Mouse (Mus musculus) ZHBTc4 (cell line): ENCODE measurements around the gene Scgb1a1.
"Not testable (repeated sequence)": the region's sequence is repeated elsewhere in the genome, so short reads cannot be mapped to it uniquely, and the experiment has no call there.

ENCODE experiments used
- DNase-seq: peaks from one replicate; pipeline ENCODE4 v3.0.0-alpha.2; 2011; ENCODE audit warnings: low read depth, low spot score

The Scgb1a1 gene

GRCm38 (mm10) chr19:9067292-9067691 lies 20.5 kb downstream of the Scgb1a1 start:
- DNase-seq = no peak

- peak; percentile 56 for DNase-seq
Observed at GRCm38 (mm10) chr19:9065621-9066561, 21.9 kb downstream of the Scgb1a1 start.

- no peak for DNase-seq
Observed at GRCm38 (mm10) chr19:9063831-9064230, 23.9 kb downstream of the Scgb1a1 start.

GRCm38 (mm10) chr19:9062822-9063221 lies 24.9 kb downstream of the Scgb1a1 start:
- DNase-seq = no peak

GRCm38 (mm10) chr19:9061221-9061893 lies 26.4 kb downstream of the Scgb1a1 start:
- peak; percentile 64 for DNase-seq

- no peak for DNase-seq
Observed at GRCm38 (mm10) chr19:9060103-9060502, 27.7 kb downstream of the Scgb1a1 start.

GRCm38 (mm10) chr19:9059391-9059790 lies 28.4 kb downstream of the Scgb1a1 start:
- no peak for DNase-seq

GRCm38 (mm10) chr19:9058944-9059343 lies 28.8 kb downstream of the Scgb1a1 start:
- no peak for DNase-seq

- DNase-seq = no peak
Observed at GRCm38 (mm10) chr19:9058331-9058884, 29.4 kb downstream of the Scgb1a1 start.

- no peak for DNase-seq
Observed at GRCm38 (mm10) chr19:9057679-9058078, 30.1 kb downstream of the Scgb1a1 start.

- no peak for DNase-seq
Observed at GRCm38 (mm10) chr19:9055703-9056355, 31.9 kb downstream of the Scgb1a1 start.

- DNase-seq = peak; percentile 24
Observed at GRCm38 (mm10) chr19:9055153-9055552, 32.6 kb downstream of the Scgb1a1 start.

GRCm38 (mm10) chr19:9052803-9053431 lies 34.8 kb downstream of the Scgb1a1 start:
- no peak for DNase-seq

GRCm38 (mm10) chr19:9051985-9052384 lies 35.8 kb downstream of the Scgb1a1 start:
- DNase-seq = not testable (repeated sequence)

- no peak for DNase-seq
Observed at GRCm38 (mm10) chr19:9050294-9051229, 37.2 kb downstream of the Scgb1a1 start.

GRCm38 (mm10) chr19:9048981-9049687 lies 38.6 kb downstream of the Scgb1a1 start:
- peak; percentile 35 for DNase-seq

GRCm38 (mm10) chr19:9047946-9048387 lies 39.8 kb downstream of the Scgb1a1 start:
- no peak for DNase-seq

GRCm38 (mm10) chr19:9047207-9047945 lies 40.4 kb downstream of the Scgb1a1 start:
- DNase-seq = peak; percentile 53

GRCm38 (mm10) chr19:9044291-9044690 lies 43.5 kb downstream of the Scgb1a1 start:
- DNase-seq = peak; percentile 45
